Mouse (Mus musculus) kidney, embryonic 16.5 days (tissue): ENCODE results near the gene Ncor2. TPM values are rescaled to one million over a fixed set of nuclear protein-coding genes. Genes with fewer than 3 reads are reported as not detected.
A peak's percentile ranks its signal among the peaks of the same experiment; 100 is the strongest.

Experiments used
- ATAC-seq: fragments of 200-750 bp; cut with Nextera tagmentation; 2 replicates; pipeline ENCODE4 v1.8.0; 2017; ENCODE audit warnings: moderate TSS enrichment; ENCODE audit not compliant: low FRiP score, low TSS enrichment
- H3K27ac ChIP-seq: fragments of 300-500 bp; sonication (generic); 2 replicates; pipeline ENCODE4 v1.5.1; 2014; ENCODE audit warnings: low read length
- H3K27me3 ChIP-seq: fragments of 300-500 bp; sonication (generic); 2 replicates; pipeline ENCODE4 v1.6.1; 2014; ENCODE audit warnings: low read length, control low read depth, mixed read lengths; ENCODE audit not compliant: insufficient read depth
- H3K36me3 ChIP-seq: fragments of 300-500 bp; sonication (generic); 2 replicates; pipeline ENCODE4 v1.6.1; 2014; ENCODE audit warnings: low read length, control low read depth, mixed read lengths; ENCODE audit not compliant: insufficient read depth
- H3K4me1 ChIP-seq: fragments of 300-500 bp; sonication (generic); 2 replicates; pipeline ENCODE4 v1.6.1; 2014; ENCODE audit warnings: low read length, control low read depth, mixed read lengths; ENCODE audit not compliant: insufficient read depth
- H3K4me2 ChIP-seq: fragments of 300-500 bp; sonication (generic); replicated peaks from 2 replicates; pipeline ENCODE4 v1.6.1; 2014; ENCODE audit warnings: low read depth, low read length
- H3K4me3 ChIP-seq: fragments of 300-500 bp; sonication (generic); 2 replicates; pipeline ENCODE4 v1.5.1; 2014; ENCODE audit warnings: mild to moderate bottlenecking, low read length
- H3K9ac ChIP-seq: fragments of 300-500 bp; sonication (generic); replicated peaks from 2 replicates; pipeline ENCODE4 v1.6.1; 2014; ENCODE audit warnings: low read length
- H3K9me3 ChIP-seq: fragments of 300-500 bp; sonication (generic); 2 replicates; pipeline ENCODE4 v1.6.1; 2016; ENCODE audit warnings: low read length, control low read depth
- WGBS: fragments of 180-500 bp; shearing (Covaris S2); extraction: QIAGEN DNeasy Blood & Tissue Kit; methylation state at CpG from one replicate; pipeline ENCODE4 v1.1.7; 2014; 5-methylcytosine and 5-hydroxymethylcytosine counted together
- polyA plus RNA-seq: library from polyadenylated mRNA; unstranded; fragments of >200 nt; fragmentation: Nextera tagmentation; extraction: Ambion mirVana; gene quantifications from 2 replicates; pipeline ENCODE4 v1.2.1, GENCODE M21; 2015

The Ncor2 gene
- polyA plus RNA-seq, 1 experiment from 2014 or later, result 27.5 TPM

- H3K27me3 ChIP-seq, result no peaks in the 10 kb centered on the region
- H3K36me3 ChIP-seq, result peaks cover 15% of the 10 kb centered on the region; the same call in 1 of the 2 replicates
- peak overlapping the region; percentile 49; the same call in 1 of the 2 replicates for H3K4me2 ChIP-seq
- H3K4me3 ChIP-seq, result no peak overlapping the region
- 0 out of 2 replicates have a peak overlapping the region, but pooled peaks have one; percentile 4 for H3K27ac ChIP-seq
- ATAC-seq, result peak; percentile 3; the same call in 1 of the 2 replicates
- 39% methylated on average over 8 of the region's 8 CpGs for WGBS
- H3K9ac ChIP-seq, result peak overlapping the region; percentile 1; the same call in 1 of the 2 replicates
- peaks cover 69% of the 10 kb centered on the region for H3K4me1 ChIP-seq
- H3K9me3 ChIP-seq, result no peaks in the 10 kb centered on the region
Measured at GRCm38 (mm10) chr5:125055901-125056300, 123.1 kb downstream of the Ncor2 start.

DNA sequence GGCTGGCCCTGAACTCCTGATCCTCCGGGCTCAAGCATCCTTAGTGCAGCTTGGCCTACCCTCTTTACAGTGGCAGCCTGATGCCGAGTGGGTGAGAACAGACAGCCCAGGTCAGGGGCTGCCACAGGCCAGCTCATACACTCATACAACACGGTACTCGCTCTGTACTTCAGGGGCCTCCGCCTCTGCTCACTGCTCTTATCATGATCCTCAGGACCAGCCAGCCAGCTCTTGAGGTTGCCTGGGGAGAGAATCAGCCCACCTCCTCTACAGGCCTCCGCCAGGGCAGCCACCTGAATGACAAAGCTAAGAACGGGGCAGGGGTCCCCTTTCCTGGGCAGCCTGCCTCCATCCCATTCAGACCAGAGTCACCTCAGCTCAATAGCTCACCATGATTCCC, 125.4 kb downstream of the Ncor2 start:
- 82% methylated on average over 7 of the region's 7 CpGs for WGBS
- H3K36me3 ChIP-seq, result peaks cover 30% of the 10 kb centered on the region
- no peaks in the 10 kb centered on the region for H3K27me3 ChIP-seq
- no peak overlapping the region; the same call in 1 of the 2 replicates for H3K27ac ChIP-seq
- H3K4me2 ChIP-seq, result no peak overlapping the region
- H3K4me1 ChIP-seq, result peaks cover 53% of the 10 kb centered on the region
- no peaks in the 10 kb centered on the region for H3K9me3 ChIP-seq
- no peak overlapping the region for H3K9ac ChIP-seq
- H3K4me3 ChIP-seq, result no peak overlapping the region
- no peak for ATAC-seq

DNA sequence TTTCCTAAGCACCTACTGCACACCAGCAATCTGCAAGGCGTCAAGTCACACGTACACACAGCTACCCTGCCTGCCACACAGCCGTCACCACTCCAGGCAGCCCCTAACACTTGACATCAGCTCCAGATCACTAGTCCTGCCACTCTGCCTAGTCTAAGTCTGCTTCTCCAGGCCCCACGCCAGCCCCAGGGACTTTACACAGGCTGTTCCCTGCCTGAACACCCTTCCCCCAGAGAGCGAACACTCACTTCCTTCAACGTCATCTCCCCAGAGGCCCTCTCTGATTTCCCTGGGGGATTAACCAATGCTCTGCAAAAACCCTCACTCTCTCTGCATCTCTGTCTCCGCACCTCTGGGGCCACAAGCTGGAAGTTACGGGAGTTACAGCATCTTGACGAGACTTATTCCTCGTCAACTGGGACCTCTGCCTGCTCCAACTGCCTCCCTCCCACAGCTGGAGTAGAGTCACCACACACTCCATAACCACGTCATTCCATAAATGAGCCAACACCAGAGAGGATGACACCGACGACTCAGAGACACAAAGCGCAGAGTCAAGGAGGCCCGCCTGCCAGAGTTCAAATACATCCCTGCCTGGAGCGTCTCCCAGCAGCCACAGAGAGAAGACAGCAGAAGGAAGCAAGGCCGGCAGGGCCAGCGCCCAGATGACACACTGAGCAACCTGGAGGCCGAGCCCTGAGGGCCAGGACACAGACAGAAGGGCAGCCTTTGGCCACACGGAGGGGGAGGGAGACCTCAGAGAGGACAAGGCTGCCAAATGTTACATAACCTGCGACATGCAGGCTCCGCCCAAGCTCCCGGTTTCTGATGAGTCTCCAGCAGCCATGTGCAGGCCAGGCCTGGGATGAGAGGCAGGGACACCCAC, 126.2 kb downstream of the Ncor2 start:
- H3K4me1 ChIP-seq, result peaks cover 45% of the 10 kb centered on the region
- no peak overlapping the region for H3K9ac ChIP-seq
- peaks cover 35% of the 10 kb centered on the region for H3K36me3 ChIP-seq
- no peaks in the 10 kb centered on the region for H3K27me3 ChIP-seq
- WGBS, result 61% methylated on average over 23 of the region's 23 CpGs
- H3K4me2 ChIP-seq, result no peak overlapping the region
- ATAC-seq, result no peak
- H3K9me3 ChIP-seq, result no peaks in the 10 kb centered on the region
- H3K27ac ChIP-seq, result no peak overlapping the region; the same call in 1 of the 2 replicates
- no peak overlapping the region for H3K4me3 ChIP-seq

- Histone ChIP-seq H3K27me3 (no peaks in the 10 kb centered on the region), H3K4me1 (peaks cover 39% of the 10 kb centered on the region), H3K4me2 (no peak overlapping the region), H3K27ac (no peak overlapping the region), H3K9me3 (no peaks in the 10 kb centered on the region), H3K9ac (no peak overlapping the region), H3K36me3 (peaks cover 41% of the 10 kb centered on the region), H3K4me3 (no peak overlapping the region)
- no peak for ATAC-seq
- 64% methylated on average over 10 of the region's 10 CpGs for WGBS
Measured at GRCm38 (mm10) chr5:125052237-125052602, 126.8 kb downstream of the Ncor2 start.

DNA sequence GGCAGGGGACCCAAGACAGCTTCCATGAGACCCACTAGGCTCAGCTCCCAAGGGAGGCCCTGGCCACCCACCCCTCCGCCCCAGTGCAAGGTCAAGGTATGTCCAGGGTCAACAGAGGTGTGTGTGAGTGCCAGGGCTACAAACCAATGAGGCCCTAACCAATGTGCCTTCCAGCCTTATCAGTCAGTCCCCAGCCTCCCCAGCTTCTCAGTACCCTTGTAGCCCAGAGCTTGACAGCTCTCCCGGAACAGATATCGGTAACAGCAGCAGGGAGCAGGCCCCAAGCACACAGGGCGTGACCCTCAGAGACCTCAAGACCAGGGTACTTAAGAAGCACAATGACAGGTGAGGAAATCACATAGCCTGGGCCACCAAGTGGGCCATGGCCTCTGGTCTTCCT, 129.5 kb downstream of the Ncor2 start:
- 87% methylated on average over 4 of the region's 4 CpGs for WGBS
- no peak for ATAC-seq
- H3K36me3 ChIP-seq, result peaks cover 46% of the 10 kb centered on the region

GRCm38 (mm10) chr5:125046436-125046835, 132.6 kb downstream of the Ncor2 start:
- Histone ChIP-seq H3K4me3 (no peak overlapping the region), H3K27me3 (no peaks in the 10 kb centered on the region), H3K4me1 (peaks cover 4% of the 10 kb centered on the region), H3K9ac (no peak overlapping the region), H3K9me3 (no peaks in the 10 kb centered on the region), H3K4me2 (no peak overlapping the region), H3K36me3 (peaks cover 55% of the 10 kb centered on the region), H3K27ac (no peak overlapping the region)
- 52% methylated on average over 5 of the region's 5 CpGs for WGBS
- no peak for ATAC-seq

More for the DNA sequence above, 129.5 kb downstream of the Ncor2 start:
- no peaks in the 10 kb centered on the region for H3K27me3 ChIP-seq
- no peak overlapping the region for H3K4me2 ChIP-seq
- no peaks in the 10 kb centered on the region for H3K9me3 ChIP-seq
- H3K27ac ChIP-seq, result no peak overlapping the region
- H3K4me1 ChIP-seq, result peaks cover 16% of the 10 kb centered on the region; the same call in 1 of the 2 replicates
- no peak overlapping the region for H3K4me3 ChIP-seq
- no peak overlapping the region for H3K9ac ChIP-seq

- Histone ChIP-seq H3K27me3 (no peaks in the 10 kb centered on the region), H3K4me2 (no peak overlapping the region), H3K36me3 (peaks cover 52% of the 10 kb centered on the region), H3K4me3 (no peak overlapping the region), H3K4me1 (peaks cover 16% of the 10 kb centered on the region), H3K9me3 (no peaks in the 10 kb centered on the region), H3K27ac (no peak overlapping the region), H3K9ac (no peak overlapping the region)
- WGBS, result 66% methylated on average over 5 of the region's 5 CpGs
- no peak for ATAC-seq
Measured at GRCm38 (mm10) chr5:125045202-125045601, 133.8 kb downstream of the Ncor2 start.

GRCm38 (mm10) chr5:125043448-125043847, 135.6 kb downstream of the Ncor2 start:
- Histone ChIP-seq H3K36me3 (peaks cover 55% of the 10 kb centered on the region), H3K4me3 (no peak overlapping the region), H3K27me3 (no peaks in the 10 kb centered on the region), H3K4me1 (peaks cover 22% of the 10 kb centered on the region), H3K4me2 (no peak overlapping the region), H3K9ac (no peak overlapping the region), H3K27ac (no peak overlapping the region), H3K9me3 (no peaks in the 10 kb centered on the region)
- WGBS, result 86% methylated on average over 6 of the region's 6 CpGs
- ATAC-seq, result no peak

DNA sequence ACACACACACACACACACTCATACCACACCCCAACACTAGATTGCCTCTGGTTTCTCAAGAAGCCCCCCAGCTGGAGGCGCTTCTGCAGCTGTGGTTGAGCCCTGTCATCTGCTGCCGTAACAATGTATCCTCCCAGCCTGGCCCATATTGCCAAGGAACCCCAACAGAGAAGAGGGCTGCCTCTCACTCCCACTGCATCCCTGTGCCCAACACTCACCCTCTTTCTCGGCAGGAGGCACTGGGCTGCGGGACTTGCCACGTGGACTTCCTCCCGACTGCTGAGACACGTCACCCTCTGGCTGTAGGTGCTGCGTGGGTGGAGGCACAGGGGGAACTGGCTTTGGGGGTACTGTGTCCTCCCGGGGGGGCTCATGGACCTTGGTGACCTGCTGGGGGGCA, 137.4 kb downstream of the Ncor2 start:
- H3K9ac ChIP-seq, result no peak overlapping the region
- H3K4me1 ChIP-seq, result peaks cover 22% of the 10 kb centered on the region
- H3K4me2 ChIP-seq, result no peak overlapping the region
- ATAC-seq, result no peak
- H3K9me3 ChIP-seq, result no peaks in the 10 kb centered on the region
- H3K36me3 ChIP-seq, result peaks cover 53% of the 10 kb centered on the region
- H3K4me3 ChIP-seq, result no peak overlapping the region
- H3K27me3 ChIP-seq, result no peaks in the 10 kb centered on the region
- no peak overlapping the region for H3K27ac ChIP-seq
- WGBS, result 74% methylated on average over 9 of the region's 9 CpGs

DNA sequence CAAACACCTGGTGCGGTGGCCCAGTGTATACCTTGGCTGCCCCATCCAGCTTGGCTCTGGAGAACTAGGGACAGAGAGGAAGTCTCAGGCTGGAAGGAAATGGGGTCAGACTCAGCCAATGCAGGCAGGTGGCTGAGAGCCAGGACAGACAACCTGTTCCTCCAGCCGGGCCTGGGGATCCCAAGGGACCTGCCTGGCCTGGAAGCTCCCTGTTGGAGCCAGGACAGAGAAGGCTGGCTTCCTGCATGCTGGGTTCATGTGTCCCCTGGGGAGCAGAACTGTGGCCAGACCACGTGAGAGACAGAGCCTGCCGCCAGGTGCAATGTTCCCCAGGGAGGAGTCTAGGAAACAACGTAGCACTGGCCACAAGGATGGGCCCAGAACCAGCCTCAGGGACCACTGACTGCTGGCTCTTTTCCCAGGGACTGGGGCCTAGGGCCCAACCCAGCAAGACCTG, 138.9 kb downstream of the Ncor2 start:
- peaks cover 60% of the 10 kb centered on the region for H3K36me3 ChIP-seq
- no peaks in the 10 kb centered on the region for H3K9me3 ChIP-seq
- 51% methylated on average over 5 of the region's 5 CpGs for WGBS
- H3K27me3 ChIP-seq, result no peaks in the 10 kb centered on the region
- H3K9ac ChIP-seq, result no peak overlapping the region
- no peak overlapping the region for H3K27ac ChIP-seq
- no peak overlapping the region for H3K4me2 ChIP-seq
- peaks cover 22% of the 10 kb centered on the region for H3K4me1 ChIP-seq
- H3K4me3 ChIP-seq, result no peak overlapping the region
- no peak for ATAC-seq
